Comparison of ENCODE assay signal across 8 mouse cellular contexts in genomic region chr19:25673224-25674055, GRCm38 (mm10). TPM values are rescaled to one million over a fixed set of nuclear protein-coding genes. Genes with fewer than 3 reads are reported as not detected.
DNase-seq lines count a peak whose midpoint lies in the region; ATAC-seq and TF ChIP-seq lines count a peak whose summit lies in the region.

No protein-coding gene starts in this region.

- no peaks in the 10 kb centered on the region for H3K36me3 ChIP-seq in forebrain, embryonic 15.5 days
- no peaks in the 10 kb centered on the region for H3K36me3 ChIP-seq in hindbrain, postnatal 0 days (ENCODE audit: insufficient read depth, low read length)
- H3K36me3 ChIP-seq in liver, embryonic 14.5 days (replicated peaks; ENCODE audit: control insufficient read depth, insufficient read depth, low read depth): no peaks in the 10 kb centered on the region
- H3K36me3 ChIP-seq in stomach, embryonic 15.5 days: no peaks in the 10 kb centered on the region

- peak overlapping the region; percentile 44 for H3K4me3 ChIP-seq in forebrain, embryonic 15.5 days
- H3K4me3 ChIP-seq in hindbrain, postnatal 0 days (ENCODE audit: low read length): peak overlapping the region; percentile 35
- peak overlapping the region; percentile 23 to 50; a peak in 3 of 4 replicates for H3K4me3 ChIP-seq in liver, embryonic 14.5 days (ENCODE audit: insufficient read depth in 1 of 2, low read depth in 2 of 2, low read length in 2 of 2)
- peak overlapping the region; percentile 43 for H3K4me3 ChIP-seq in stomach, embryonic 15.5 days (replicated peaks)

- TF ChIP-seq CTCF in hindbrain, postnatal 0 days (IDR thresholded peaks at IDR 0.05; ENCODE audit: low read depth): peak; percentile 51
- no peak for TF ChIP-seq CTCF in liver, embryonic 14.5 days (IDR thresholded peaks at IDR 0.05; ENCODE audit: low read depth)

- H3K4me2 ChIP-seq in forebrain, embryonic 15.5 days (replicated peaks): peak overlapping the region; percentile 82
- peak overlapping the region; percentile 52 for H3K4me2 ChIP-seq in hindbrain, postnatal 0 days (ENCODE audit: low read depth, low read length)
- peak overlapping the region; percentile 53 for H3K4me2 ChIP-seq in liver, embryonic 14.5 days (ENCODE audit: low read depth)
- peak overlapping the region; percentile 75 for H3K4me2 ChIP-seq in stomach, embryonic 15.5 days

- H3K9ac ChIP-seq in forebrain, embryonic 15.5 days (replicated peaks): peak overlapping the region; percentile 37
- 0 out of 2 replicates have a peak overlapping the region, but pooled peaks have one; percentile 2 for H3K9ac ChIP-seq in hindbrain, postnatal 0 days (replicated peaks; ENCODE audit: low read length)
- H3K9ac ChIP-seq in liver, embryonic 14.5 days (replicated peaks): no peak overlapping the region
- H3K9ac ChIP-seq in stomach, embryonic 15.5 days: peak overlapping the region; percentile 1; the same call in 1 of the 2 replicates

- no peak for TF ChIP-seq EP300 in liver, embryonic 14.5 days (IDR thresholded peaks at IDR 0.05; ENCODE audit: low read depth)

- no peaks in the 10 kb centered on the region for H3K9me3 ChIP-seq in forebrain, embryonic 15.5 days
- H3K9me3 ChIP-seq in hindbrain, postnatal 0 days (ENCODE audit: low read length): no peaks in the 10 kb centered on the region
- no peaks in the 10 kb centered on the region for H3K9me3 ChIP-seq in liver, embryonic 14.5 days (ENCODE audit: control insufficient read depth, low read length)
- H3K9me3 ChIP-seq in stomach, embryonic 15.5 days: no peaks in the 10 kb centered on the region

- peak; percentile 9 to 33 for DNase-seq in left cerebral cortex, adult 18-20 months (ENCODE audit: low spot score in 2 of 2)
- DNase-seq in left cerebral cortex, adult 11 months (ENCODE audit: low spot score): no peak
- DNase-seq in adrenal gland, postnatal 10 days: peak; percentile 51
- peak; percentile 30 for DNase-seq in hindbrain, postnatal 0 days (ENCODE audit: low spot score)
- DNase-seq in liver, embryonic 14.5 days (ENCODE audit: low read depth in 3 of 3, low spot score in 3 of 3): no peak
- no peak for DNase-seq in urinary bladder, postnatal 4 days (ENCODE audit: low spot score in 2 of 2)

- WGBS in forebrain, embryonic 15.5 days: under 1% methylated on average over 65 of the region's 66 CpGs
- under 1% methylated on average over 66 of the region's 66 CpGs for WGBS in hindbrain, postnatal 0 days
- 2% methylated on average over 66 of the region's 66 CpGs for WGBS in liver, embryonic 14.5 days (ENCODE audit: insufficient replicate concordance)
- WGBS in stomach, embryonic 15.5 days: 2% methylated on average over 63 of the region's 66 CpGs

- H3K27ac ChIP-seq in forebrain, embryonic 15.5 days (replicated peaks): no peak overlapping the region
- H3K27ac ChIP-seq in hindbrain, postnatal 0 days: no peak overlapping the region
- H3K27ac ChIP-seq in liver, embryonic 14.5 days: no peak overlapping the region
- no peak overlapping the region for H3K27ac ChIP-seq in stomach, embryonic 15.5 days

- H3K4me1 ChIP-seq in forebrain, embryonic 15.5 days: peaks cover 24% of the 10 kb centered on the region
- peaks cover 4% of the 10 kb centered on the region for H3K4me1 ChIP-seq in hindbrain, postnatal 0 days (ENCODE audit: insufficient read depth, low read length)
- 0 out of 4 replicates have a peak, but pooled peaks cover 0 to 4% of the 10 kb centered on the region in 2 experiments for H3K4me1 ChIP-seq in liver, embryonic 14.5 days (replicated peaks; ENCODE audit: control insufficient read depth in 2 of 2, insufficient read depth in 2 of 2, low read length in 1 of 2)
- peaks cover 24% of the 10 kb centered on the region for H3K4me1 ChIP-seq in stomach, embryonic 15.5 days

- no peak for ATAC-seq in forebrain, embryonic 15.5 days (replicated peaks)
- ATAC-seq in hindbrain, postnatal 0 days: no peak
- no peak for ATAC-seq in liver, embryonic 14.5 days (ENCODE audit: insufficient read depth)
- ATAC-seq in stomach, embryonic 15.5 days (ENCODE audit: insufficient read depth, low FRiP score, low read depth): no peak

- H3K27me3 ChIP-seq in forebrain, embryonic 15.5 days: peaks cover 97% of the 10 kb centered on the region
- H3K27me3 ChIP-seq in hindbrain, postnatal 0 days (ENCODE audit: insufficient read depth, low read length): peaks cover 94% of the 10 kb centered on the region
- H3K27me3 ChIP-seq in liver, embryonic 14.5 days (ENCODE audit: control insufficient read depth, insufficient read depth, low read length): peaks cover 84% of the 10 kb centered on the region
- H3K27me3 ChIP-seq in stomach, embryonic 15.5 days (replicated peaks): peaks cover 76% of the 10 kb centered on the region

RNA-seq across cellular contexts. Expression of gene Dmrt2, which starts 1.2 kb away (rescaled TPM):
- total RNA-seq in left cerebral cortex, adult 18-20 months (2021): 1 to 10 TPM; 1.6 TPM
- 1 to 10 TPM; 5.6 to 8.0 TPM for total RNA-seq in adrenal gland, postnatal 10 days (2021)
- 1.1 and 1.5 TPM in 2 replicates for polyA plus RNA-seq in forebrain, embryonic 15.5 days (2015; fragmentation: Nextera tagmentation; extraction: Ambion mirVana)
- total RNA-seq in hindbrain, postnatal 0 days (2014; rRNA removed): not detected in 2 replicates
- polyA plus RNA-seq in hindbrain, postnatal 0 days (2015; fragmentation: Nextera tagmentation; extraction: Ambion mirVana): not detected in 2 replicates
- polyA plus RNA-seq in liver, embryonic 14.5 days (2012; rRNA removed): 0.18 and 0.35 TPM in 2 replicates
- 0.27 and 0.57 TPM in 2 replicates for polyA plus RNA-seq in liver, embryonic 14.5 days (2014; fragmentation: Nextera tagmentation; extraction: Ambion mirVana)
- polyA plus RNA-seq in stomach, embryonic 15.5 days (2015; fragmentation: Nextera tagmentation; extraction: Ambion mirVana): 1.2 TPM in 2 replicates

Comparison
In these comparisons a context has a peak if more than half of its experiments do, and no peak if none do; other contexts are left out.
1. DNase-seq: peak in left cerebral cortex, adult 18-20 months (2 of 2), adrenal gland, postnatal 10 days (single experiment) and hindbrain, postnatal 0 days (single experiment); none in left cerebral cortex, adult 11 months (single experiment), liver, embryonic 14.5 days (0 of 3) and urinary bladder, postnatal 4 days (0 of 2).
2. Peak in every context shown above with its lines, with median percentiles within 50 percentile points of each other: H3K4me2 ChIP-seq and H3K4me3 ChIP-seq.